Mouse (Mus musculus): Measurements from ENCODE around the gene Gpam.

Gene Gpam

DNA sequence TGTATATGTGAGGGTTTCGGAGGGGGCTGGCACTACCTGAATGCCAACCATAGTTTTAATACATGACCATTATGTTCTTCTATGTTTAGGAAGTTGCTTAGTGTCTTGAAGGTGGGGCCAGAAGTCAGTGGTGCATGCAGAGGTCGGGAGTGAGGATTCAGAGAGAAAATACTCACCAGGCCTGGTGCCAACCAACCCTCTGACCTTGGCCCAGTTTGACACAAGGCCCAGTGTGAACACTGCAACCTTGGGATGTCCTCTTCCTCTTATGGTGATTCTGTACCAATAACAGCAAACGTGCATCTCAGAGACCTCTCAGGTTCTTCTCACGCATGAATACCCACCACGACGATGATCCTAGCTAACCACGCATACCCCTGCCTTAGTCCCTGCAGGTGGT, 11.5 kb upstream of the Gpam start:
- DNase-seq (ENCODE audit: low spot score): no peak

DNA sequence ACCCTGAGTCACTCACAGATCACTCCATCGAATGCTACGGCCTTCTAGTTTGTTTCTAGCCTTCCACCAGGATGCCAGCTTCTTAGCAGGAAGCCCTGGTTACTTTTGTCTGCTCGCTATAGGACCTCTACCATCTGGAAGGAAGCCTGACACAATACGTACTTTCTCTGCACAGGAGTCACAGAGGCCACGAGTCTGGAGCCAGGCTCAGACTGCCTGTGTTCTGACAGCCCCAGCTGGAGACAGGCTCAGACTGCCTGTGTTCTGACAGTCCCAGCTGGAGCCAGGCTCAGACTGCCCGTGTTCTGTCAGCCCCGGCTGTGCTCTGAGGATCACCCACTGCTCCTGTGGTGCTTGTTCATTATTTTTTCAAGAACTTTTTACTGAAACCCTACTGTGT, 10.8 kb upstream of the Gpam start:
- DNase-seq (ENCODE audit: low spot score): no peak

DNA sequence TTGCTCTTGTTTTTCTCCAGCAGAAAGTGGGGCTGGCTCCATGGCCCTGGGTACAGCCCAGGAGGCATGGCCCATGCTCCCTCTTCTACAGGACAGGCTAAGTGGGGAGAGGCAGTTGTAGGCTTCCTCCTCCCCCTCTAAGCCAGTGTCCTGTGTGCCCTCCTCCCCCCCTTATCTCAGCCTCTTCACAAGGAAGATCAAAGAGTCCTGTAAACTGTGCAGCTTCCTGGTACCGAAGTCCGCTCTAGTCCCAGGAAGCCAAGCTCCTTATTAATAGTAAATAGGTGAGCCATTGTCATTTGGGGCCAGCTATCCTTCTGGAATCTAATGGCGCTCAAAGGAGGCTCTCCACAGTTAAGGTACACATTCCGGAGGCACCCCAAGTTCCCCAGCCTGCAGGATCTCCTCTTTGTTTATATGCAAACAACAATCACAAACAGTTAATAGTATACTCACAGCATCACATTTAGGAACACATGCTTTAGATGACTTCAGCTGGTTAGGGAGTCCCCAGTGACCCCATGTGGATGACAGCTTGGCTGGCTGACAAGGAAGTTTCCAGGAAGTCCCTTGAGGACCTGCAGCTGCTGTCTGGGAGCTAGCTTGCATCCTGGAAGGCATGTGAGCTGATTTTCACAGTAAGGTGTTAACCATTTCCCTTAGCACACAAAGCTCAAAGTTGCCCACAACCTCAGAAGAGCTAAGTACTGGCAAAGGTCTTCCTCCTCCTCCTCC, 9.8 kb upstream of the Gpam start:
- DNase-seq (ENCODE audit: low spot score): no peak

DNA sequence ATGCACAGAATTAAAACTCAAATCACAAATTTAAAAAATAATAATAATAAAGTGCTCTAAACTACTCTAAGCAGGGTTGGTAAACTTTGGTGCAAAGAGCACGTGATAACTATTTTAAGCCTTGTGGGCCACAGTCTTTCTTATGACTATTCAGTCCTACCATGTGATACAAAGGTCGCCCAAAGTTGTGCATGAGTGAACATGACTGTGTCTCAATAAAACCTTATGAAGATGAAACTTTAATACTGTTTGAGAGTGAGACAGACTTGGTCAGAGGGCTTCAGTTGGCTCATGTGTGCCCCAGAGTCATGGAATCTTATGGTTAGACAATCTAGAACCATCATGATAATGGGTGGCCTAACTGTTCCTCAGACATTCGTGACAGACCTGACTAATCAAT, 8.9 kb upstream of the Gpam start:
- DNase-seq (ENCODE audit: low spot score): no peak

DNA sequence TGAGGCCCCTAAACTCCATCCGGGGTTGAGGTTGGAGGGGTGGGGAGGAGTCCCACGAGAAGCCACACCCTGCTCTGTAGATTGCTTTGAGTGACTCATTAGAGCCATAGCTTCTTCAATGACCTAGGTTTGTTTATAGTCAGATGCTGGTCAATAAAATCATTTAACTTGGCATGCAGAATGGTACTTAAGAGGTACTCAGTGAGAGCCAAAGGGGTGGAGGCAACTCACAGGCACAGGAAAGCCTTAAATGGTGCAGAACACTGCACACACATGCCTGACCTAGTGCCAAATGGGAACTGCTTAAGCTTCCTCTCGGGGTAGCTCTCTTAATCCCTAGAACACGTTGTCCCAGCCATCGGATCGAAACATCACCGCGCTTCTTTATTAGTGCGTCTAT, 7.5 kb upstream of the Gpam start:
- no peak for DNase-seq (ENCODE audit: low spot score)

DNA sequence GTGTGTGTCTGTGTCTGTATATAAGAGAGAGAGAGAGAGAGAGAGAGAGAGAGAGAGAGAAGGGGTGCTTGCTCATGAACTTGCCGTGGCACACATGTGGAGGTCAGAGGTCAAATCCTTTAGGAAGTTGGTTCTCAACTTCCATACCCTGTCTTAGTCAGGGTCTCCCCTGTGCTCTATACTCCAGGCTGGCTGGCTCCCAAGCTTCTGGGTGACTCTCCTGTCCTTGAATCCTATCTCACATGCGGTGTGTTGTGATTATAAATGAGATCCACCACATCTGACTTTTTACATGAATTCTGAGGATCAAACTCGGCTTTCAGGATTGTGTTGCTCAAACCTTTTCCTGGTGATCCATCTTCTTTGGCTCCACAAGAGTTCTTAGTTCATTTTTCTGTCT, 5.4 kb upstream of the Gpam start:
- no peak for DNase-seq (ENCODE audit: low spot score)

DNA sequence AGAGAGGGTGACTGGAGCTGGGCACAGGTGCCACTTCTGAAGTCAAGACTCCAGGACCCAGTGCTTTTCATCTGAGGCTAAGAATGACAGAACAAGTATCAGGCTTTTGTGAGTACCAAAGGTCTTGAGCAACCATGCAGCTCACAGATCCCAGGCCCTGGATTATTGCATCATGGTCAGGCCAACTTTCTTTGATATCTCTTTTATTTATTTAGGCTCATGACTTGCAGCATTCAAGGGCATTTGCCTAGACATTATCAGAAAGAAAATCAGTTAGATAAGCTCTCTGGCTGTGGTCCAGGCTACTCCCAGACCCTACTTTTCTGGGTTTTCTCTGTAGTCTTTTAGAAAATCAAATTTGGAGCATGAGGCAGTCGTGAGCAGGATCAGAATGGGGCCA, 4.7 kb upstream of the Gpam start:
- no peak for DNase-seq (ENCODE audit: low spot score)

DNA sequence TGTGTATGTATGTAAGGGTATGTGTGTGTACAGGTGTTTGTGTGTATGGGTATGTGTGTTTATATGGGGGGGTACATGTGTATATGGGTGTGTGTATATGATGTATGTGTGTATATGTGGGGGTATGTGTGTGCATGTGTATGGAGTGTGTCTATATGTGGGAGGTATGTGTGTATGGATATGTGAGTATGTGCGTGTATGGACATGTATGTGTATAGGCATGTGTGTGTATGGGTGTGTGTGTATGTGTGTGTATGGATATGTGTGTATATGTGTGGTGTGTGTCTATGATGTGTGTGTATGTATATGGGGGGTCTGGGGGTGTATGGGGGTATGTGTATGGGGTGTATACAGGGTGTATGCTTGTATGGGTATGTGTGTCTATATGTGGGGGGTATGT, 1.4 kb upstream of the Gpam start:
- no peak for DNase-seq (ENCODE audit: low spot score)

DNA sequence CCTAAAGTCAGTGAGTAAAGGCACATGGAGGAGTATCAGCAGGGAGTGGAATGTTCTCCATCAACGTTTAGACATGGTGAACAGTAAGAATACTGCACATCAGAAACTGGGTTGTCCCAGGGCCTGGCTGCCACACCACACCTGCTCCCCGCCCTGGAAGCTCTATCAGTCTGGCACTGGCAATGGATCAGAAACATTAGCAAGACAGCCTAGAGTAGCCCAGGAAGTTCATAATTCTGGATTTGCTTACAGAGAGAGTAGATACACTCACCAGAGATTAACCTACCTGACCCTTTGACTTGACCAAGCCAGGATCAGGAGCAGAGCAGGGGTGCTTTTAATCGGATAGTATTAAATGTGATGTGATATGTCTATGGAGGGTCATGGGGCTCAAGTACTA, 1.6 kb downstream of the Gpam start:
- DNase-seq (ENCODE audit: low spot score): no peak

DNA sequence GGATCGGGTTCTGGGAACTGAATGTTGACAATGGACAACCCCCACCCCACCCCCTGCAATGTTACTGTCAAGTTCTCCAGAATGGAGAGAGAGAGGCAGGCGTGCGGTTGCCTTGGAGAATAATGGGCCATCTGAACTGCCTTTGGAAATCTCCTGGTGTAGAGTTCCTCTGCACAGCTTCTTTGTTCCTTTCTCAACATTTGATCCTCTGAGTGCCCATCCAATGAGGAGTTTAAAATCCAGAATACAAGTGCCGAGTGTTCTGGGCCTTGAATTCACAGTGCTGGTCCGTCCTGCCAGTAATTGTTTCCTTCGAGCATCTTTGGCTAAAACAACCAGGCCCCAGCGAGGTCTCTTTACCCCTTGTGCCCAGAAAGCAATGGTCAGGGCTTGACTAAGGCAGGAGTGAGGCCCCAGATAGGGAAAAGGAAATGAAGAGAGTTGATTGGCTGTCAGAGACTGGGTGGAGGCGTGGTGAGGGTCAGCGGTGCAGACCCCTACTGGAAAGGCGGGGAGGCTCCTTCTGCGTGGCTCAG, 4.0 kb downstream of the Gpam start:
- DNase-seq (ENCODE audit: low spot score): no peak

DNA sequence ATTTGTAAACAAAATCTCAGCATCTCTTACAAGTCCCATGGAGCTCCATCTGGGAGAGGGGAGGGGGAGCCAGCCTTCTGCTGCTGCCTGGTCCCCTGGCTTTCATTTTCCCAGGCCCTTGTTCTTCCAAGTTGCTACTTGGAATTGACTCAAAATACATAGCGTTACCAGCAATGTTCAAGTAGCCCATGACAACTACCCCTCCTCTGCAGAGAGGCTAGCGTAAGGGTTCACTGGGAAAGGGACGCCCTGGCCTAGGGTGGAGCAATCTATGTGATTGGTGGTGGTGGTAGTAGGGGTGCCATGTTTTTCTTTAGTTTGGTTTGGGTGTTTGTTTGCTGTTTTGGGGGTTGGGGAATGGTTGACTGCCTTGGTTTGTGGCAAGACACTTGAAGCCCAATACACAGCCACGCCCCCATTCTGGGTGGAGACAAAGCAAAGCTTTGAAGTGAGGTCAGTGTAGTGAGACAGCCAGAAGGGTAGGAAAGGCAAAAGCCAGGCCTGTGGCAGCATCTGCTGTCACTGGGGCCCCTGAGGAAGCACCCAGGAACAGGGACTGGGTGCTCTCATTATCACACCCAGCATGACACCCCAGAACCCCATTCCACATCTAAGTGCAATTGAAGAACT, 4.6 kb downstream of the Gpam start:
- no peak for DNase-seq (ENCODE audit: low spot score)

DNA sequence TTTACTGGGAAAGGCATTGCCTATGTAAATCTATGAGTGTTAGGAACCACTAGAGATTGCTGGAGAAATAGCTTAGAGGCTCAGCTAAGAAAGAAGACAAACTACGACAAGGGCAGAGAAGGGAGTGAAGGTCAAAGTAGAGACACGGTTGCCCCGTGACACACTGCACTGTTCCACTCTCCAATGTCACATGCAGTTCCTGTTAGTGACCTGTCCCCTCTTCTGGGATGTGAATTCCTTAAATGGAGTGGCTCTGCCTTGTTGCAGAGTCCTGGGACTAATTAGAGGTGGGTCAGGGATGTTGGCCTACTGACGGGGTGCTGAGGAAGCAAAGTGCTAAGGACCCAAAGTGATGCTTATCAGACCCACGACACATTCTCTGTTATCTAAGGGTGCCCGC, 5.2 kb downstream of the Gpam start:
- no peak for DNase-seq (ENCODE audit: low spot score)

DNA sequence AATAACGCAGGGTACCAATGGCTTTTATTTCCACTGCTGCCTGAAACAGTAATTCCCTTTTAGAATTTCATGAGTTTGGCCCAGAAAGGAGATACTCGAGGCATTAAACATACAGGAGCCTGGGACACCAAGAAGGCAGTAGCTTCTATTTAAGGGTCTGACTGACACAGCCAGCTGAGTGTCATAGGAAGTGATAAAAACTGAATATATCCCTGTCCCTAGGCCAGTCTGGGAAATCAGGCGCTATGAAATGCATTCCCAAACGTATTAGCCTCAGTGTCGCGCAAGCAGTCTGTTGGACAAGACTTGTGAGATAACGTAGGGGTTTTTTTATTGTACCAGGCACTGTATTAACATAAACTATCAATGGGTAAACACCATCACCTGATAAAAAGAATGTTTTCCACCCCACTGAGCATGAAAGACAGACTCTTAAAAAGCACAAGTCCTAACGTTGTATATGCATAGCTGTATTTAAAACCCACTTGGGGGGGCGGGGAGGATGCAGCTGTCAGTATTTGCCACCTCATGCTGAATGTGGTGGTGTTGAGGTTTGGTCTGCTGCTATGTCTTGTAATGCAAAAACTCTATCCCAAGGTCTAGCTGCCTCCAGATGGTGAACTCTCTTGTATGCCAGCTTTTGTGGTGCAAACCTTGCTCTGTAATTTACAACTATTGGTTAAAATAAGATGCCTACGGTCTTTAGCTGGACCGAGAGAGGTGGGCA, 6.4 kb downstream of the Gpam start:
- no peak for DNase-seq (ENCODE audit: low spot score)

DNA sequence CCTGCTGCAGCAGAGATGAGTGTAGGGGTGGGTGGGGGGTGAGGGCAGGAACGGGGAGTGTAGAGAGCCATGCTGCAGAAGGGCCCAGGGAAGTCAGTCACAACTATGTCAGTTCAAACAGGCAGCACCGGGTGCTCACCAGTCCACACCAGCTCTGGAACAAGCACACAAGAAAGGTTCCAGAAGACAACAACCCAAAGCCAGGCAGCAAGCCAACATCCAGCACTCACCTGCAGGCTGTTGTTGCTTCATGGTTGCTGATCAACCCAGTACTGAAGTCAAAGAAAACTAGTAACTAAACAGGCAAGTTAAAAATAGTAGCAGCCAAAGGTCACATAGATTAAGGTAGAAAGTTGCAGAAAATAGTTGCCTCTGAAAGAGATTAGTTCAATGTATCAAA, 7.5 kb downstream of the Gpam start:
- no peak for DNase-seq (ENCODE audit: low spot score)

DNA sequence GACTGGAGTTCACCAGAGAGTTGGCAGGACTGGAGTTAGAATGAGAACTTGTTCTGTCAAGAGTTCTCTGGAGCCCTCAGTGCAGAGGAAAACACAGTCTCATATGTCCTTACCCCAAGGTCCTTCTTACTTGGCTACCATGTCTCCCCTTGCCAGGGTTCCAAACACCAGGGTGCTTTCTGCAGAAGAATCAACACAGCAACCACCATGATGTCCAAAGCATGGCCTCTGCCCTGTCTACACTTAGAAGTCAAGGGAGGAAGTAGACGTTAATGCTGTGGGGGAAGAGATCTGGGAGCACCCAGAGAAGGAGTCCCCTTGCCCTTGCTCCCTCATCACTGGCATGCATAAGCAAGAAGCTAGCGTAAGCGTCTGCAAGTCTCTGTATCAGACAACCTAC, 9.0 kb downstream of the Gpam start:
- DNase-seq (ENCODE audit: low spot score): no peak

DNA sequence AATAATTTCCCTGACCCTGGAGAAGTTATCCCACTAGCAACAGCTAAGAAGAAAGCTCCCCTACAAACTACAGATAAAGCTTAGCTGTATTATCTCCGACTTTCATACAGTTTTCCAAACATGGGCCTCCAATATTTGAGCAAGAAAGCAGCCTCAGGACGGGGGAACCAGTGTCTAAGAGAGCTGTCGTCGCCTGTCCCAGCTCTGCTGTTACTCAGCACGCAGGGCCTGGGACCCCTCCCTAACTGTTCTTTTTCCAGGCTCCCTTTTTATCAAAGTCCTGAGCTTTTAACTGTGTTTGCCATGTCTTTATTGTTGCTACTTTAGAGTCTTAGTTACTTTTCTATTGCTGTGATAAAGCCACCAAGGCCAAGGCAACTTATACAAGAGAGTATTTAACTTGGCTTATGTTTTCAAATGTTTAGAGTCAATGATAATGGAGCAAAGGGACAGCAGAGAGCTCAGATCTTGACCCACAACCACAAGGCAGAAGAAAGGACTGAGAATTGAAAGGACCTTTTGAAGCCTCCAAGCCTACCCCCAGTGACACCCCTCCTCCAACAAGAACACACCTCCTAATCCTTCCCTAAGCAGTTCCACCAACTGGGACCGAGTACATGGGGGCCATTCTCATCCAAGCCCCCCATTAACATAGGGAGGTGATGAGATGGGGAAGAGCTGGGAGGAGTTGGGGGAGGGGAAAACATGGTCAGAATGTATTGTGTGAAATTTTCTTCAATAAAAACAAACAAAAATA, 9.8 kb downstream of the Gpam start:
- no peak for DNase-seq (ENCODE audit: low spot score)

DNA sequence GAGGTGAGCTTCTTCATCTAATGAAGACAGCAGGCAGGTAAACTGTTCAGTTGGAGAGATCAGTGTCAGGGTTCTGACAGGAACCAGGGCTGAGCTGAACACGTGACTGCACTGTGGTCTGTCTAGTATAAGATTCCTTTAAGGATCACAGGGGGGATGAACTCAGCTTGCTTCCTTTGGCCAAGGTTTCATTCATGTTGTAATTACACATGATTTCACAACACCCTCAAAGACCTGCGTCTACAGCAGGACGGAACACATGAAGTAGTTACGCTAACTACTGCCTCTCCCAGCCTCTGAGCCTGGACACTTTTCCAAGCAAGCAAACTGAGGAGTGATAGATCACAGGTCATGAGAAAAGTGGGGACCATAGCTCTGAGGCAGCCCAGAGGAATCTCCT, 11.5 kb downstream of the Gpam start:
- no peak for DNase-seq (ENCODE audit: low spot score)

DNA sequence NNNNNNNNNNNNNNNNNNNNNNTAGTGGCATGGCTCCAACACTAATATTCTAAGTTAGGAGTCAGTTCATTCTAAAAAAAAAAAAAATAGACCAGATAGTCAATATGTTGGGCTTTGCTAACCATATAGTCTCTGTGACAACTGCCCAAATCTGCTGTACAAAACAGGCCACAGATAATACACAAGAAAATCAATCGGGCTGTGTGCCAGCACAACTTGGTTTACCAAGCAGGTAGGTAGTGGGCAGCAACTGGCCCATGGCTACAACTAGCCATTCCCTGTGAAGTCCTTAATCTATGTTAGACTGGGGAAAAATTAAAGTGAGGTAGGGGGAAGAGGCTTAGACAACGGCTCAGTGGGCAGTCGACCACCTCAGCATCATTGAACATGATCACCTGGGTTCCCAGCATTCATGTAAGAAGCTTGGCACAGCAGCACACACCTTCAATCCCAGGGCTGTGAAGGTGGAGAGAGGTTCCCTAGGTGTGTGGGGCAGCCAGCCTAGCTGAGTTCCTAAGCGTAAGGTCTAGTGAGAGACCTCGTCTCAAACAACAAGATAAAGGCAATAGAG, 12.1 kb downstream of the Gpam start:
- DNase-seq (ENCODE audit: low spot score): no peak

DNA sequence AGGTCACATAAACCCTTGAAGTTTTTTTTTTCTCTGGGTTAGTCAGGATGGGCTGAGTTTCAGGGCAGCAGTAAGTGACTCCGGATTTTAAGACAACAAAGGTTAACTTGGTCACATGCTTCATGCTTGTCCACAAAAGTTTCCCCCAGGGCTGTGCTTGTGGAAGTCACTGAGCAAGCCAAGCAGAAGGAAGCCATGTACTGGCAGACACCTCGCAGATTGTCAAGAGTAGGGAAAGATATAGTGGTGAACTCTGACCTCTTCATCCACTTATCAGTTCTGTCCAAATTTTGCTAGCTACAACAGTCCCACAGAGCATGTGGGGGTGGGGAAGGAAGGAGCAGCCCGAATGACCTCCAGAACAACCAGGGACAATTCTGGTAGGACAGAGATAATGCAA, 19.1 kb downstream of the Gpam start:
- DNase-seq (ENCODE audit: low spot score): no peak

DNA sequence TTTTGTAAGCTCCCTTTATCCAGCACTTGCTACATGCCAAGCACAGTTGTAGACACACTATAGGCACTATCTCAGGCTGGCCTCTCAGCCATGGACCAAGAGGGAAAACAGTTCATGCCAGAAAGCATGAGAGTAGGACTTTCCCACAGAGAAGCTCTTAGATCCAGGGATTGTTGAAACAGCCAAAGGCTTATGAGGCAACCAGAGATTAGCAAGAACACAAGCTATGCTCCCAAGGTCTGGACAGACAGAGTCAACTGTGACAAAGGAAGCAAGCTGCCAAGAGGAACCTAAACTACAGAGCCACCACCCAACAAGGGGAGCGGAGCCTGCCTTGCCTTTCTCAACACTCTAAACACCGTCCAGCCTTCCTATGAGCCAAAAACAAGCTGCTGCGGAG, 21.1 kb downstream of the Gpam start:
- DNase-seq (ENCODE audit: low spot score): no peak

DNA sequence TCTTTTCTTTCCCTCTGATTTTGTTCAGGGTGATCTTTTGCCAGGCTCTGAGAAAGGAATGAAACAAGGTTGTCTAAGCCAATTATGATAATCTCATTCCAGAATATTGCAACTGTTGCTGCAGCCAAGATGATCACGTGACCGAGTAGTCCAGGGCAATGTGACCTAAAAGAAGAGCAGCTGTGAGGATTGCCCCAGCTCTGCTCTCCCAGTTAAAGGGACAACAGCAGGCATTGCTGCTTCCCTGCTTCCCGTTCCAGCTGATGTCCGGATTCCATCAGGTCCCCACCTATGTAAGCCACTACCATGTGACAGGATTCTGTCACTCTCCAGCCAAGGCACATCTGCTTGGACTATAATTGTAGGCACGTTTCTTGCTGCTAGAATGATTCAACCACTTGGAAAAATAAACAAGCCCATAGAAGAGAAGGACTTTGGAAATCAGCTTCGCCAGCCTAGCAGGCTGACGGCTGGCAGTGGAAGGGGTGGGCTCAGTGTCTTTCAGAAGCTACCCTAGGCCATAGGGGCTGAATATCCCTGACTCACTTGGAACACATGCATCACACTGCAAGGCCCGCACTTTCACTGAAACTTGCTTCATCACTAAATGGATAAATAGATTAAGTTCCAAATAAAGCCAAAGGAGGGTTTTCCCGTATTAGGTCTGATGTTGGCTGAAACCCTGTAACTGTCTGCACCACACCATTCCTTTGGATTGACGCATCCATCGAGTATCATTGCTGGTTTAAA, 23.8 kb downstream of the Gpam start:
- DNase-seq (ENCODE audit: low spot score): peak; percentile 49
